Mouse (Mus musculus) adipocyte (in vitro differentiated cells): Measurements from ENCODE around the gene Plk2.
"Not testable (repeated sequence)": the region's sequence is repeated elsewhere in the genome, so short reads cannot be mapped to it uniquely, and the experiment has no call there.

ENCODE experiments used
- DNase-seq: peaks from one replicate; pipeline ENCODE4 v3.0.0-alpha.2; 2016; ENCODE audit warnings: low spot score

Gene Plk2

GRCm38 (mm10) chr13:110394291-110395178 lies at the start of gene Plk2:
Gene Plk2, plus strand, starts transcription at chr13:110395046.
- peak; percentile 86 for DNase-seq

DNA sequence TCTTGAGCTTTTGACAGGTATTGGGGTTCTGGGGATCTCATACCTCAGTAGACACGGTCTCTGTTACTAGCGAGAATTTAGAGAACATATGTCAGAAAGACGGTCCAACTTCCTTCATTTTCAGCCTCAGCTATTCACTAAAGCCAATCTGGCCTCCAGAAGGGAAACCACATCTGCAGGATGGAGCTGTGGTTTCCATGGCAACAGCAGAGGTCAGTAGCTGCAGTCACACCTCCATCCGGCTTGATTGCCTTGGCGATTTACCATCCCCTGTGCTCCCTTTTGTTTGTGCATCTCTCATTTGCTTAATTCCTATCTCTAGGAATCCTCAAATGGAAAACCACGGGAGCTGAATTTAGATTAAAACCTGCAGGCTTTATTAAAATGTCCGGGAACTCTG lies 48.1 kb upstream of the Plk2 start:
- no peak for DNase-seq

DNA sequence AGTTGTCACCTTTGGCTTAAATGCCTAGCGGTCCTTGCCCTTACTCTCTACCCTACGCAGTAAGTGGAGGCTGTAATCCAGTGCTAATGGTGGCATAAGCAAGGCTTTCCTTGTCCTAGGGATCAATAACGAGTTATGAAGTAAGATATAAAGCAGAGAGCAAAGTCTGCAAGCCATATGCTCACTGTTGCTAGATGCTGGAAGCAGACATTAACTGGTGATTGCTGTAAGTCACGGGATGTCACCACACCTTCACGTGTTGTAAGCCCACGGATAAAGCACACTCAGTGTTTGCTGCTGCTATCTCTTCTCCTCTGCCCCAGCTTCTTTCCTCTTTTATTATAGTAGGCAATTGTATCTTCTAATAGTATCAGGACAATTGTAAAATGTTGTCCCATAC lies 43.8 kb upstream of the Plk2 start:
- DNase-seq = no peak

- DNase-seq = no peak
Observed at GRCm38 (mm10) chr13:110356941-110357340, 37.9 kb upstream of the Plk2 start, which contains the start of gene Gapt. Gene Gapt, minus strand, starts transcription at chr13:110357199.

GRCm38 (mm10) chr13:110363722-110364121 lies 31.1 kb upstream of the Plk2 start:
- DNase-seq = no peak

DNA sequence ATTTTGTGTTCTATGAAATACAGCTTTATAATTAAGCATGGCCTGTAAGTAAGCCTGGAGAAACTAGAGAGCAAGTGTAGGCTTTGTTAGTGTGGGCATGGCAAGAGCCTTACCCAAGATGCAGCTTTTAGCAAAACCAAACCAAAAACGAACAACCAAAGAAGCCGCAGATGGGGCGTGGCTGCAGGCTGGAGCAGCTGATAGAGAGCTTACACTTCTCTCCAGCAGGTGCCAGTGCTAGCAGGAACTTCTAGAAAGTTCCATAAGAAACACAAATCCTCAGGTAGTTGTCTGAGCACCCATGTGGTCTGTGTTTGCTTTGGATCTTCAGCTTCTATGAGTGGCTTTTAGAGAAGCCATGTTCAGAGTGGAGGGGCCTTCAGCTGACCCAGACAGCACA lies 28.4 kb upstream of the Plk2 start:
- DNase-seq = no peak

GRCm38 (mm10) chr13:110367961-110368555 lies 26.8 kb upstream of the Plk2 start:
- no peak for DNase-seq

DNA sequence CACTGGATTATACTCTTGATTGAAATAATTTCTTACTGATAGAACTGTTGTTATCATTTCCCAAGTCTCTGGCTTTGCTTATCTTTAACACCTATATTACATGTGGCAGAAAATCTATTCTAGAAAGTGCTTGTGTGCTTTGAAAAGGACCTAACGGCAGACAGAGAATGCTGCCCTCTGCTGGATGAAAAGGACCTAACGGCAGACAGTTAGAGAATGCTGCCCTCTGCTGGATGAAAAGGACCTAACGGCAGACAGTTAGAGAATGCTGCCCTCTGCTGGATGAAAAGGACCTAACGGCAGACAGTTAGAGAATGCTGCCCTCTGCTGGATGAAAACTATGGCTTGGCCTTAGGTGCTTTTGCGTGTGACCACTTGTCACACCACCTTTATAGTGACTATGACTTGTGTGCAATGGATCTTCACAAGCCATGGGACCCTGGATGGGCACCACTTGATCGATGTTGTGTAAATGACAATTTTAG lies 26.2 kb upstream of the Plk2 start:
- peak; percentile 21 for DNase-seq

DNA sequence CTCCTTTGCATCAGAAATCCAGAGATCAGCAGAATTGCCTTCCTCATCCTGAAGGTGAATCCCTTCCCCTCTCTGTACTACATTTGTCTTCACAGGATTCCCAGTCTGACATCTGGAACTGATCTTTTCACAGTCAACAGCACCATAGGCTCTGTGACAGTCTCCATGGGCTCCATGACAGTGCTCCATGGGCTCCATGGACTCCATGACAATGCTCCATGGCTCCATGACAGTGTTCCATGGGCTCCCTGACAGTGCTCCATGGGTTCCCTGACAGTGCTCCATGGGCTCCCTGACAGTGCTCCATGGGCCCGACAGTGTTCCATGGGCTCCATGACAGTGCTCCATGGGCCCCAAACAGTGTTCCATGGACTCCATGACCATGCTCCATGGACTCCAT lies 25.2 kb upstream of the Plk2 start:
- DNase-seq = no peak

DNA sequence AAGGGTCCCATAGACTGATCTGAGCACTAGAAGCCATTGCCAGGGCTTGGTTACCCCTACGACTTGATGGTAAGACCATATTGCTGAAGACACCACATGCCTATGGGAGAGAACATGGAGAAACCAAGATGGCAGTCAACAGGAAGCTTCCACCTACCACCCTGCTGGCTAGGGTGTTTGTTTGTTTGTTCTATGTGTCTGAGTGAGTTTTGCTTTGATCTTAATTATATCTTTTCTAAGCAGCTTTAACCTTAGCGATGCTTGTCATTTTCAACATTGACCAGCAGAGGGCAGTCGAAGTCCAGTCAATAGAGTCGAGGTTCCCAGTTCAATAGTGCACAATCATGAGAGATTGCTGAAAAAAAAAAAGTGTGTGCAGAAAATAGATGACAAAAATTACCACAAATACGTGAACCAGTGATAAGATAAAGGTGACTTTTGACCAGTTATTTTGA lies 12.4 kb upstream of the Plk2 start:
- peak; percentile 43 for DNase-seq

- DNase-seq = no peak
Observed at GRCm38 (mm10) chr13:110384514-110384913, 10.3 kb upstream of the Plk2 start.

GRCm38 (mm10) chr13:110392210-110392609 lies 2.6 kb upstream of the Plk2 start:
- DNase-seq = peak; percentile 77

DNA sequence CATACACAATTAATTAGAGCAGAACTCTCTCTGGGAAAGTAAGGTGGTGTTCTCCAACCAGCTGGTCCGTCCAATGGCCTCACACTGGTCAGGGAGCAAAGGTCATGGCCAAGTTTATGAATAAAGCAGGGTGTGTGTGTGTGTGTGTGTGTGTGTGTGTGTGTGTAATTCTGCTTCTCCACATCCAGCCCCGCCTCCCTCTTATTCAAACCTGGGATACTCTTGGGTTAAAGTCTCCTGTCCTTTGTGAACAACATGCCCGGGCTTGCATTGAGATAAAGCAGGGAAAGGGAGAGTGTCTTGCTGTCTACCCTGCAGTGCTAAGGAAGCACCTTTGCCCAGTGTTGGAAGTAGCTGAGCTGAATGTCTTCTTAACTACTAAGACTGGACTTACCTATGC lies 2.2 kb upstream of the Plk2 start:
- no peak for DNase-seq

DNA sequence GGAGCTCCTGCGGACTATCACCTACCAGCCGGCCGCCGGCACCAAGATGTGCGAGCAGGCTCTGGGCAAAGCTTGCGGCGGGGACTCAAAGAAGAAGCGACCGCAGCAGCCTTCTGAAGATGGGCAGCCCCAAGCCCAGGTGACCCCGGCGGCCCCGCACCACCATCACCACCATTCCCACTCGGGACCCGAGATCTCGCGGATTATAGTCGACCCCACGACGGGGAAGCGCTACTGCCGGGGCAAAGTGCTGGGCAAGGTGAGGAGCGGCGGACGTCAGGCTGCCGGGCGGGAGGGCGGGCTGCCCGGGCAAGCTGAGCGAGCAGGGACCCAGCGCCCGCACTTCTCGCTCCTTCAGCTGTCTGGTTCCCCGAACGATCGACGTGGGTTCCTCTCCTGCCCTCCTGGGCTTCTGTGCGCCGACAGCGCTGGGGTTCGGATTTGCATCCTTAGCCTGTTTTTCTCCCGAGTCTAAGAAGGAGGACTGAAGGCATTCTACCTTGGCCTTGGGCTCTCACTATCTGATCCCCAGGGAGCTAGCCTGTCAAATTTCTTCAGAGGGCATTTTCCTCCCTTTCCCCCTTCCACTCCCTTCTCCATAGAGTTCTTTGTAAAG lies 441 bp downstream of the Plk2 start:
- DNase-seq = no peak

- no peak for DNase-seq
Observed at GRCm38 (mm10) chr13:110395916-110396685, 1.3 kb downstream of the Plk2 start.

- no peak for DNase-seq
Observed at GRCm38 (mm10) chr13:110397750-110398149, 2.9 kb downstream of the Plk2 start.

GRCm38 (mm10) chr13:110398513-110399270 lies 3.8 kb downstream of the Plk2 start:
- DNase-seq = no peak

DNA sequence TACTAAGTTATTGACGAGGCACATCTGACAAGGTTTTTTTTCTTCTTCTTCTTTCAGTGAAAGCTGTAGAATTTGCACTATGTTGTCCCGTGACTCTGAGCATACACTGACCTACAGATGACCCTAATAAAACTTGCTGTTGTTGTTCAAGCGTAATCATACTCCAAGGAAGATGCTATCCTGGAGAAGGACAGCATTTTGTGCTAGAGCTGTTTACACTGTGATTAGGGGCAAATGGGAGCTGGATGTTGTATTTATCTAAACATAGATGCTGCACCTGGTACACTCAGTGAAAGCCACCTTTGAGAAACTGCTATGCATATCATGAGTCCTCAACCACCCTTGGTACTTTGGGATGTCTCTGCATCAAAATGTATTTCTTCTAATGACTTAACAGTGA lies 6.6 kb downstream of the Plk2 start:
- DNase-seq = no peak

DNA sequence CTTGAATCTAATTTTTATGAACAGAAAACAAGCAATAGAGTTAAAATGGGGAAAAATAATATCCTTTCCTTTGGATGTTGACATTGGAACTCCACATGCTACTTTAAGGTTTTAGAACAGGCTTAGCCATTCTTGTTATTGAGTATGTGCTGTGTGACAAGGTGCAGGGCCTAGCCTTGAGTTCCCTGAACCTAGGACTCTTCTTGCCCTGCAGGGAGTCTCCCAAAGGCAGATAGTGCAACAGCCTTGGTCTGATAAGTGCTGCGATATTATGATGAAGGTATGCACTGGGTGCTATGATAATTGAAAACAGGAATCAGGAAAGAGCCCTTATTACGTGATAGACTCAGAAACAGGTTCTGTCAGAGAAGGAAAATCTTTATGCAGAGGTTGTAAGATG lies 7.0 kb downstream of the Plk2 start:
- no peak for DNase-seq

DNA sequence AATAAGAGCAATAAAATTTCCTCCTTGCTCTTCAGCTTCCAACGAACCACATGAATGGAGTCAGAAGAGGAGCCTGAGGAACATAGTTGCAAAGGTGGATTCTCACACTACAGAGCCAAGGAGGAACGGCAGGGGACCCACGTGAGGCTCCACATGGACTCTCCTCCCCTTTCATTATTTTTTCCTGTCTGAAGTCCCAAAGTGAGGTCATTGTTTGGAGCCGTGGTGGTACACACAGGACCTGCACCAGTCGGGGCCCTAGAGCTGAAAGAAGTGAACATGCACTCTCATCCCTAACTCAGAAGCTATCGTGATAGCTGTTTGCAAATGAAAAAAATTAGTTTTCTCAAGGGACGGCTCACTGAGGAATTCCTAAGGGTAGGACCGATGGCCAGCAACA lies 9.2 kb downstream of the Plk2 start:
- DNase-seq = no peak

DNA sequence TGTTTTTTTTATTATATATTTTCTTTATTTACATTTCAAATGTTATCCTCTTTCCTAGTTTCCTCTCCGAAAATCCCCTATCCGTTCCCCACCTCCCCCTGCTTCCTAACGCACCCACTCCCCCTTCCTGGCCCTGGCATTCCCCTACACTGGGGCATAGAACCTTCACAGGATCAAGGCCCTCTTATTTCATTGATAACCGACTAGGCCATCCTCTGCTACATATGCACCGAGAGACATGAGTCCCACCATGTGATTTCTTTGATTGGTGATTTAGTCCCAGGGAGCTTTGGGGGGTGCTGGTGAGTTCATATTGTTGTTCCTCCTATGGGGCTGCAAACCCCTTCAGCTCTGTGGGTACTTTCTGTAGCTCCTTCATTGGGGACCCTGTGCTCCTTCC lies 9.8 kb downstream of the Plk2 start:
- not testable (repeated sequence) for DNase-seq
